Mouse (Mus musculus): Measurements from ENCODE around the gene Azi2. TPM values are rescaled to one million over a fixed set of nuclear protein-coding genes. Genes with fewer than 3 reads are reported as not detected.

Gene Azi2
- 100 to 1,000 TPM in 1 of 2 experiments, 10 to 100 TPM in 1; 97.0 to 106 TPM for total RNA-seq (2023)

DNA sequence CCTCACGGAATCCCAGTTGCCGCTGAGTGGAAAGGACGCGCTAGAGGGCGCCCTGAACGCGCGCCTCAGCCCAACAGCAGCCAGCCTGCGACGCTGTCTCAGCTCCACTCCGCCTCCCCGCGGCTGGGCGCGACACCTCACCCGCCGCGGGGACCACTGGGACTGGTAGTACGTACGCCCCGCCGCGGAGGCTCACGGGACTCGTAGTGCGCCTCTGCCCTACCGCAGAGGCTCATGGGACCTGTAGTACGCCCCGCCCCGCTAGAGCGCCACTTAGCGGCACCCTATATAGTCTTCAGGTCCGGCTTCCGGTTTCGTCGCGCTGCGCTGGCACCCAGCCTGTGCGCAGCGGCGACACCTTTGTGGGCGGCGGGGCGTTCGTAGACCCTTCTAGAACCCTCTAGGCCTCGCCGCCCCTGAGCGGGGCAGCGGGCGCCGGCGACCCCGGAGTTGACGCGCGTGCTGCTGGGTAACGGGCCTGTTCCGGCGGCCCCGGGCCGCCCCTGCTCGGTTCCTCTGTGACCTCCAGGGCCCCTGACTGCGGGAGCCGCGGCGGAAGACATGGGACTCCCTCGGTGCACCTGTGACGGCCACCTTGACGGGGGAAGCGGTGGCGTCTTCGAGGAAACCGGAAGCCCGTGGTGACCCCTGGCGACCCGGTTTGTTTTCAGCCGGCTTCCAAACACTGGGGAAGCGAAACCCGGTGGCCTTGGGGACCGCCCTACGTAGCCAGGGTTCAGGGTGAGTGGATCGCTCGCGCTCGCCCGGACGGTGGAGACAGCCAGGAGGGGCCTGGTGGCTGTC is at the start of gene Azi2:
Gene Azi2, plus strand, starts transcription at position 282 of the 804 bp plus-strand sequence.

Other genes starting within 250 kb of the Azi2 start
- gene Cmc1, start 109.7 kb downstream of the Azi2 start, total RNA-seq (2023): 10 to 100 TPM; 12.4 to 18.2 TPM